Mouse (Mus musculus): ENCODE measurements around the gene Hist2h2ab.
A peak's percentile ranks its signal among the peaks of the same experiment; 100 is the strongest.
"Not testable (repeated sequence)": the region's sequence is repeated elsewhere in the genome, so short reads cannot be mapped to it uniquely, and the experiment has no call there.

The Hist2h2ab gene

DNA sequence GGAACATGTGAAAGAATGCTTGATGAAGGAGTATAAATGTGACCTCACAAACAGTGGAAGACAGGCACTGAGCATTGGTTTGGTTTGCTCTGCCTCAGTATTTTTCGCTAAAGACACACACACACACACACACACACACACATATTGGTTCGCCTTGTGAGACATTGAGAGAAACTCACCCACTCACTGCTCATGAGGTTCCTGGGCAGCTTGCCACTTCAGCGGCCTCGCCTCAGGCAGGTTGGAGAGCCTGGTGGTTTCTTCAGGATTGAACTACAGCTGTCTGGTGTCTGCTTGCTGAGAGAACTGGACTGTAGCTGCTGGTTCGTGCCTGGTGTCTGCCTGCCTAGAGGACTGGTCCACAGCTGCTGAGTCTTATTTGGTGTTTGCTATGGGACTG, 40.6 kb downstream of the Hist2h2ab start:
- no peak for DNase-seq (ENCODE audit: low spot score in 2 of 2)

DNA sequence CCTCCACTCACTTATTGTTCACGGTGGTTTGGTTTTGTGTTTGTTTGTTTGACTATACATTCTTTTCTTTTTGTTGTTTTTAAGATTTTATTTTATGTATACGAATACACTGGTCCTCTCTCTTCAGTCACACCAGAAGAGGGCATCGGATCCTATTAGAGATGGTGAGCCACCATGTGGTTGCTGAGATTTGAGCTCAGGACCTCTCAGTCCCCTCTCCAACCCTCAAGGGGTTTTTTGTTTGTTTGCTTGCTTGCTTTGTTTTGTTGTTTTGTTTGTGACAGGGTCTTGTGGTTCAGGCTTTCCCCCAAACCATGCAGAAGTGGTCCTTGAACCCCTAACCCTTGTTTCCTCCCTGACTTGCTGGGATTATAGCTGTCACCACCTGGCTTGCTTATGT, 42.0 kb downstream of the Hist2h2ab start:
- no peak for DNase-seq (ENCODE audit: low spot score in 2 of 2)

DNA sequence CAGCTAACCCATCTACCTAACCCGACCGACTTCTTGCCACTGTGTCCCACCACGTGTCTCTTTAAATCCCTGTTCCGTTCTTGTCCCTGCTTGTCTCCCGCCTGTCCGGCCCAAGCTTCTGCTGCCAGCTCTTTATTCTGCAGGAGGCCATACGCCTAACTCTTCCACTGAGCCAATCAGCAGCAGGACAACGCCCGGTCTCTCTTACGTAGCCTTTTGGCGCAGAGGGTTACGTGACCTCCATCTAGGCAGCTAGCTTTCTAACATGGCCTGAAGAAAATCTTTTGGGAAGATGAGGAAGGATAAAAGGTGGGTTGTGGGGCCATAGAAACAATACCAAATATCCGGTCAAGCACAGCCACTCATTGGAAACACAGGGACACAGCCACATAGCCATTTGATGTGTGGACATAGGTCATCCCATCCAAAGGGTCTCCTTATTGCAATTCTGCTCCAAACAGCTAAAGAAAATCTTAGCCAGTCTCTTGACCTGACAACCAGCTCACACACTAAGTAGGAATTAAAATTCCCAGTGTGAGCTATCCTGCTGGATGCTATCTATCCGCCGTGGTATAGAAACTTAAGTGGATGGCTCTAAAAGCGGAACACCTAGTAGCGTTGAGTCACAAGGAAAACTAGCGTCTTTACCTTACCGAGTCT, 42.7 kb downstream of the Hist2h2ab start:
- DNase-seq (ENCODE audit: low spot score in 2 of 2): peak; percentile 79 to 89

DNA sequence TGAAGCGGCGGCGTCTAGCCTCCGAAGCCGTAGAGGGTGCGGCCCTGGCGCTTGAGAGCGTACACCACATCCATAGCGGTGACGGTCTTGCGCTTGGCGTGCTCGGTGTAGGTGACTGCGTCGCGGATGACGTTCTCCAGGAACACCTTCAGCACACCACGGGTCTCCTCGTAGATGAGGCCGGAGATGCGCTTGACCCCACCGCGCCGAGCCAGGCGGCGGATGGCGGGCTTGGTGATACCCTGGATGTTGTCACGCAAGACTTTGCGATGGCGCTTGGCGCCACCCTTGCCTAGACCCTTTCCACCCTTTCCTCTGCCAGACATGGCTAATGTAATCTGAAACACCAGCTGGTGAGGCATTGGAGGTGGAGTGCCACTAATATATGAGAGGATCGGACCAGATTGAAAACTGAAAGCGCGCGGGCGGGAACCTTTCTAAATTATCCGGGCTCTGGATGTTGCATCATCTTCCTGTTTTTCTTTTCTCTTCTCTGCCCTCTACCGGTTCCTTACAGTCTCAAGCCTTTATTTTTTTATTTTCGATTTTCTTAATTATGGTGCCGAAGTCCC, 43.4 kb downstream of the Hist2h2ab start, which contains the start of gene Hist2h4:
Gene Hist2h4, minus strand, starts transcription at position 333 of the 572 bp plus-strand sequence.
- peak; percentile 96 for DNase-seq (ENCODE audit: low spot score in 2 of 2)

DNA sequence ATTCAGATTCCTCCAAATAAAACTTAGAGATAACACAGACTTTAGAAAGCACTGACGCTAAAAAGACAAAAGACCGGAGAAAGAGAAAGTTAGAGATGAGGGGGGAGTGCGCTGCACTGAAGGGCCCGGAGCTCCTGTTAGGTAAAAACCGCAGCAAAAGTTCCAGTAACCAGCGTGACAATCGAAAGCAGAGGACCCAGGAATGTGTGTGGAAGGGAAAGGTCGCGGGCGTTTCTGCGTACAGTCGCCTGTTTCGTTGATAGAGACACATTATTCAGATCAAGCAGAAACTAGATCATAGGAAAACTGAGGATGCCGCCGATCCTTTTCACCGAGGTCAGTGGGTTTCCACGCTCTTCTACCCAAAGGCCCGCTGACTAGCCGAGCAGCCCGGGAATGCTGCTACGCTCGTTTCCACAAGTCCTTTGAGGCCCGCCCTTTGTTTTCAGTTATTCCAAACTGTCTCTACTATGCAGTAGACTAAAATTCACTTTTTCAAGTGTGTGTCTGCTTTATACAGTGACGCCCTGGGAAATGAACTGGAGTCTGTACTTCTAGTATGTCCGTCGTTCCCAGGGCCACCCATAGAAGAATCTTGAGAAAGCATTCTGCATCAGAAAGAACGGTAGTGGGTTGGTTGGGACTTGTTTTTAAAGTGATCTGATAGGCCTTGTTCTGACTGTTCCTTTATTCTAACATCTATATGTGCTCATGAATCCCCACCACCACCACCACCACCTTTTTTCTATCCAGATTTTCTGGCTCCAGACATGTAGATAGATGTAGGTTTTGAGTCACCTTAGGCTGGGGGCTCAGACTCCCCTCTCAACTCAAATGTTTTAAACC, 44.1 kb downstream of the Hist2h2ab start:
- DNase-seq (ENCODE audit: low spot score in 2 of 2): no peak

DNA sequence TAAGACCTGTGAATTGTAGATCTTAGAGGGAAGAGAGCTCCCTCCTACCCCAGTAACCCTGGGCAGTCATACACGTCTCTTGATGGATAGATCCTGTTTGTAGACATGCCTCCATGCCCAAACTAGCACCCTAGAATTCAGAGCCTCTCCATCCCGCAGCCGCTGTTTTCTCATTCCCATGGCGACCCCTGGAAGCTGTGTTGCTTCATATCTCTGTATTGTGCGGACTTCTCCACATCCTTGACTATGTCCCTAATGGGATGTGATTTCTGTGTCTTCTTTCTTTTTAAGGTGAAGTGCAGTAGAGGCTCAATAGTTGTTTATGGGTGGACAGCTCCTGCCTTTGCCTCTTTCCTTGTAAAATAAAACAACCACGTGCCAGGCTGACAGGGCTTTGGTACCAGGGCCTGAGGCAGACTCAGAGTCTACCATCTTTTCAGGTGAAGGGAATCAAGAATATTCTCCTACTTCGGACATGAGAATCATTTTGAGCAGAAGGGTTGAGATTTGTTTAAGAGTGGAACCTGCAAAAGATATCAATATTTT, 44.8 kb downstream of the Hist2h2ab start:
- DNase-seq (ENCODE audit: low spot score in 2 of 2): no peak

DNA sequence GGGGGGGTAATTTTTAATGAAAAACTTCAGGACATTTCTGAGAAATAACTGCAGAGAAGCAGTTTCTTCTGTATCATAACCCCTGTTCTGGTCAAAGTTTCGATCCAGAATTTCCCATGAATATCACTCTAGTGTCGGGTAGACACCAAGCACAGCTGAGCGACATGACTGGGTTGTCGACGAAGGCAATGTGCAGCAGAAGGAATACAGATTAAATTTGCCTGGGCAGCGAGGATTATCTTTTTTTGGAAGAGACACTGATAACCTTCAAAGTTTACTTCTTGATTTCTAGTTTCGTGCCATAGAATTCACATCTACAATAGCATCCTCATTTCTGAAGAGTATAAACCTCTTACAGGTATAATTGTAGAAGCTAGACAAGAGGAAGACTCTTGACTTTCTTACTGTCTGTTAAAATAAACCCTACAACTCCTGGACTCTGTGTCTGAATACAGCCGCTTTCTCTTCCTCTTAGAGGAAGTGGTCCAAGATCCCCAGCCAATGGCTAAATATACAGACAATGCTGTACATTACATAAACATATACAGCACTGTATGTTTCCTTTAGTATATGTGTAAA, 46.6 kb downstream of the Hist2h2ab start:
- DNase-seq (ENCODE audit: low spot score in 2 of 2): no peak

DNA sequence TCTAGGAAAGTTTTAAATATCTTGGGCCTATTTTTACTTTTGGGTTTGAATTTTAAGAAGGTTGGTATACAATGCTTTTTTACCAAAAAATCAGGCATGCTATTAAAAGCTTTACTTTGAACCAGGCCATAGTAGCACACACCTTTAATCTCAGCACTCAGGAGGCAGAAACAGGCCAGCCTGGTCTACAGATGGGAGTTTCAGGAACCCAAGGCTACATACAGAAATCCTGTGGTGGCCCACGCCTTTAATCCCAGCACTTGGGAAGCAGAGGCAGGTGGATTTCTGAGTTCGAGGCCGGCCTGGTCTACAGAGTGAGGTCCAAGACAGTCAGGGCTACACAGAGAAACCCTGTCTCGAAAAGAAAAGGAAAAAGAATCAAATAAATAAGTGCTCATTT, 47.9 kb downstream of the Hist2h2ab start:
- no peak for DNase-seq (ENCODE audit: low spot score in 2 of 2)

DNA sequence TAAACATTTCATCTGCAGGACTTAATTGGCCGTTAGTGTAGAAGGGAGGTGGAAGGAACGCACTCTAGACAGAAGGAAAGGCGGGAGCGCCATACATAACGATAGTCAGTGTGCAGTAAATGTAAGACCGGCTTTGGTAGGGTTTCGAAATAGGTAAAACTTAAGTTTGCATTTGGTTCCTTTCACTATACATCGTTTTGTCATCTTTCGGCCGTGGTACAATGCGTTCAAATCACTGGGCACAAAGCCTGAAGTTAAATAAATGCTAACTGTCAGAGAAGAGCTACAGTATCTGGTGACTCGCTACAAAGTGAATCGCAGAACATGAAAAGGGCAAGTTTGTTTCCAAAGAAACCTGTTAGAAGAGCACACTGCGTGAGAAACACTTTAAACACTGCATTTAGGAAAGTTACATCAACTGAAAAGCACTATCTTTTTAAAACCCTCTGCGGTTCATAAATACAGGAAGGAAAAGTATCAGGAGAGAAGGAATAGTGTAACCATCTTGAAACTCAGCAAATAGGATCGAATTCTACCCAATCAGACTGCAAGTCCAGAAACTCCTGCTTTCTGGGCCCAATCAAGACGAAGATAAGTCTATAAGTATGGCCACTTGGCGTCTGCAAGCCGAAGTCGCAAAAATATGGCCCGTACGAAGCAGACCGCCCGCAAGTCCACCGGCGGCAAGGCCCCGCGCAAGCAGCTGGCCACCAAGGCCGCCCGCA, 48.5 kb downstream of the Hist2h2ab start, which contains the start of gene Hist2h3b:
Gene Hist2h3b, plus strand, starts transcription at position 604 of the 725 bp plus-strand sequence.
- DNase-seq (ENCODE audit: low spot score in 2 of 2): peak; percentile 80 to 85

DNA sequence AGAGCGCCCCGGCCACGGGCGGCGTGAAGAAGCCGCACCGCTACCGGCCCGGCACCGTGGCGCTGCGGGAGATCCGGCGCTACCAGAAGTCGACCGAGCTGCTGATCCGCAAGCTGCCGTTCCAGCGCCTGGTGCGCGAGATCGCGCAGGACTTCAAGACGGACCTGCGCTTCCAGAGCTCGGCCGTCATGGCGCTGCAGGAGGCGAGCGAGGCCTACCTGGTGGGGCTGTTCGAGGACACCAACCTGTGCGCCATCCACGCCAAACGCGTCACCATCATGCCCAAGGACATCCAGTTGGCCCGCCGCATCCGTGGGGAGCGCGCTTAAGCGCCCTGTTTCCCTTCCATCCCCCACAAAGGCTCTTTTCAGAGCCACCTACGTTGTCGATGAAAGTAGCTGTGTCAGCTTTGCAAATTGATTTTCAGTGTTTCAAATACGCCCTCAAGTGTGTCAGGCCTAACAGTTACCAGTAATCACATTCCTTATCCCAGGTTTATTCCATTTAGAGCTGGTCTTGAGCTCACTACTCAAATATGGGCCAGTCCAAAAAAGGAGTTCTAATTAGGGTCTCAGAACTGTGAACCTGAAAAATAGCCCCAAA, 49.2 kb downstream of the Hist2h2ab start:
- not testable (repeated sequence) for DNase-seq (ENCODE audit: low spot score in 2 of 2)

Data from right cerebral cortex, postnatal 36 days (tissue).